Mouse (Mus musculus): ENCODE data around the gene Frmd4a. TPM values are rescaled to one million over a fixed set of nuclear protein-coding genes. Genes with fewer than 3 reads are reported as not detected.

Gene Frmd4a
- 39.5 and 42.6 TPM in 2 replicates for polyA plus RNA-seq (2015; fragmentation: Nextera tagmentation; extraction: Ambion mirVana)

DNA sequence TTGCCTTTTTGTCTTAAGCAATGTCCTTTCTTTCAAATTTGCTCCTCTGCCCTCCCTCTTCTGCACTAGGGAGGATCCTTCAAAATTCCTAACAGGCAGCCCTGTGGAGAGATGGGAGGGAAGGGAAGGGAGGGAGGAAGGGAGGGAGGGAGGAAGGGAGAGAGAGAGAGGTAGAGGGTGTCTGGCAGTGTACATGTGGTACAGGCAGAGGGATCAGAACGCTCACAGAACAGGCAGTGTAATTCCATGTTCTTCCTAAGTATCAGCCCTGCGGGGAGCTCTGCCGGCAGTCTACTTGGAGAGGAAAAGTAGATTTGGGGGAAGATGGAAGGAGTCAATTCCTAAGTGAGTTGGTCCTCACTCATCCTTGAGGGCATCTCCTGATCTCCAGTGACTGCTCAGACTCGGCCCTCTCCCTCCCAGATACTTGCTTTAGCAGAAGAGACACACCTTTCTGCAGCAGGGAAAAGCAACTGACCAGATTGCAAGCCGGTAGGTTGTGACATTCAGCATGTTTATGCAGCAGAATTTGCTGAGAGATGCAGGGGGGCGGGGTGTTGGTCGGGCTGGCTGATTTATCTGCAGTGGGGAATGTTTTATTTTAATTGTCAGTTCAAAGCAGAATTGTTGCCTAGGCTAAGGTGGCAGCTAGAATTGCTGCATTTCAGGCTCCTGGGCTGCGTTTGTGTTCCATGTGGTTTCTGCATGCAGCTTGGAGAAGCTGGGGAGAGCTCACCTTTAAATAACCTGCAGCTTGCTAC is at the start of gene Frmd4a:
Gene Frmd4a (plus strand): TSS at position 190 of the 761 bp plus-strand sequence.
- 60% methylated on average over 8 of the region's 8 CpGs for WGBS
- H3K9me3 ChIP-seq (replicated peaks): no peaks in the 10 kb centered on the region
- no peaks in the 10 kb centered on the region for H3K36me3 ChIP-seq (ENCODE audit: poor library complexity, severe bottlenecking)
- no peak within 1 kb of the TSS for H3K4me3 ChIP-seq
- no peak within 1 kb of the TSS for H3K27ac ChIP-seq
- 0 out of 2 replicates have a peak within 1 kb of the TSS, but pooled peaks have one; percentile 16 for H3K9ac ChIP-seq
- peak; percentile 53 for ATAC-seq
- peak within 1 kb of the TSS; percentile 38 for H3K4me2 ChIP-seq
- peaks cover 14% of the 10 kb centered on the region for H3K4me1 ChIP-seq
- H3K27me3 ChIP-seq: no peaks in the 10 kb centered on the region

DNA sequence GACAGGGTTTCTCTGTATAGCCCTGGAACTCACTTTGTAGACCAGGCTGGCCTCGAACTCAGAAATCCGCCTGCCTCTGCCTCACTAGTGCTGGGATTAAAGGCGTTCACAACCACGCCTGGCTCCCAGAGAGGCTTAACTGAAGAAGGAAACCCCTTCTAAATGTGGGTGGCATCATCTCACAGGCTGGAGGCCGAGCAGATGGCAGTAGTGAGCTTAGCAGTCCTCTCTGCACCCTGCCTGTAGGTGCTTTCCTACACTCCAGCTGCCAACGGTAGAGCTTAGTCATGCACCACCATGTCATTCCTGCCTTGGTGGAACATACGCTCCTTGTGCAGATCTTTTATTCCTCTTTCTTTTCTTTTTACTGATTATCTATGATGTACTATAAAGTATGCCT is 28.6 kb upstream of the Frmd4a start:
- Histone ChIP-seq H3K9me3 (replicated peaks) (no peaks in the 10 kb centered on the region), H3K4me1 (no peaks in the 10 kb centered on the region), H3K9ac (no peak overlapping the region), H3K27ac (no peak overlapping the region), H3K4me3 (no peak overlapping the region), H3K36me3 (ENCODE audit: poor library complexity, severe bottlenecking) (no peaks in the 10 kb centered on the region), H3K4me2 (no peak overlapping the region), H3K27me3 (no peaks in the 10 kb centered on the region)
- no peak for ATAC-seq
- 88% methylated on average over 7 of the region's 7 CpGs for whole genome bisulfite sequencing

GRCm38 (mm10) chr2:3990431-3990830 is 27.1 kb upstream of the Frmd4a start:
- H3K4me1 ChIP-seq: no peaks in the 10 kb centered on the region
- H3K36me3 ChIP-seq (ENCODE audit: poor library complexity, severe bottlenecking): no peaks in the 10 kb centered on the region
- H3K9ac ChIP-seq: no peak overlapping the region
- H3K9me3 ChIP-seq (replicated peaks): no peaks in the 10 kb centered on the region
- no peak for ATAC-seq
- H3K4me3 ChIP-seq: no peak overlapping the region
- H3K27ac ChIP-seq: no peak overlapping the region
- no peaks in the 10 kb centered on the region for H3K27me3 ChIP-seq
- WGBS: 86% methylated on average over 1 of the region's 1 CpGs
- no peak overlapping the region for H3K4me2 ChIP-seq

- no peak overlapping the region for H3K27ac ChIP-seq
- no peak overlapping the region for H3K4me3 ChIP-seq
- H3K9me3 ChIP-seq (replicated peaks): no peaks in the 10 kb centered on the region
- 50% methylated on average over 11 of the region's 11 CpGs for WGBS
- peak overlapping the region; percentile 38 for H3K4me2 ChIP-seq
- ATAC-seq: 0 out of 2 replicates have a peak, but pooled peaks have one; percentile 51
- H3K9ac ChIP-seq: 0 out of 2 replicates have a peak overlapping the region, but pooled peaks have one; percentile 16
- H3K36me3 ChIP-seq (ENCODE audit: poor library complexity, severe bottlenecking): no peaks in the 10 kb centered on the region
- H3K27me3 ChIP-seq: no peaks in the 10 kb centered on the region
- peaks cover 14% of the 10 kb centered on the region for H3K4me1 ChIP-seq
These were observed 937 bp downstream of the Frmd4a start for GRCm38 (mm10) chr2:4018431-4018876.

- ATAC-seq: no peak
These were observed 1.4 kb downstream of the Frmd4a start for GRCm38 (mm10) chr2:4018909-4019308.

DNA sequence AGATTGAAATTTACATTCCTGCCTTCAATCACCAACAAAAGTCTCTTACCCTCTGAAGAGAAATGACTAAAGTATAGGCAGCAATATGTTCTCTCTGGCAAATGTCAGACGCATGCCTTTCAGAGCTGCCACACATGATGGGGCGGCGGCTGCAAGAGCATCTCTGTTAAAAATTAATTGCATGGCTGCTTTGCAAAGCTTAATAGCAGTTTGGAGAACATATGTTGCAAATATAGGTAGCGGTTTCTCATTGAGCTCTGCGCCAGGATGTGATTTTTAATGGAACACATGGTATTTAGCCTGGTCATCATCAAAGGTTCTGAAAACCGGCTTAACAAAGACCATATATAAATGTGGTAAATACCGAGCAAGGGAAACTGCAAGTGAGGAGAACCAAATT is 7.4 kb downstream of the Frmd4a start:
- H3K4me2 ChIP-seq: no peak overlapping the region
- ATAC-seq: peak; percentile 59; the same call in 1 of the 2 replicates
- H3K27ac ChIP-seq: peak overlapping the region; percentile 26; the same call in 1 of the 2 replicates
- no peaks in the 10 kb centered on the region for H3K9me3 ChIP-seq (replicated peaks)
- no peaks in the 10 kb centered on the region for H3K36me3 ChIP-seq (ENCODE audit: poor library complexity, severe bottlenecking)
- H3K27me3 ChIP-seq: no peaks in the 10 kb centered on the region
- H3K4me3 ChIP-seq: no peak overlapping the region
- no peak overlapping the region for H3K9ac ChIP-seq
- 81% methylated on average over 7 of the region's 7 CpGs for WGBS
- H3K4me1 ChIP-seq: no peaks in the 10 kb centered on the region

More at GRCm38 (mm10) chr2:4018909-4019308, 1.4 kb downstream of the Frmd4a start:
- H3K4me2 ChIP-seq: peak overlapping the region; percentile 38; the same call in 1 of the 2 replicates
- peaks cover 14% of the 10 kb centered on the region for H3K4me1 ChIP-seq
- no peak overlapping the region for H3K9ac ChIP-seq
- no peak overlapping the region for H3K4me3 ChIP-seq
- H3K27ac ChIP-seq: no peak overlapping the region
- H3K27me3 ChIP-seq: no peaks in the 10 kb centered on the region
- WGBS: 72% methylated on average over 4 of the region's 4 CpGs
- no peaks in the 10 kb centered on the region for H3K9me3 ChIP-seq (replicated peaks)
- no peaks in the 10 kb centered on the region for H3K36me3 ChIP-seq (ENCODE audit: poor library complexity, severe bottlenecking)

- H3K27ac ChIP-seq: no peak overlapping the region
- H3K36me3 ChIP-seq (ENCODE audit: poor library complexity, severe bottlenecking): no peaks in the 10 kb centered on the region
- H3K4me2 ChIP-seq: no peak overlapping the region
- H3K4me1 ChIP-seq: no peaks in the 10 kb centered on the region
- no peaks in the 10 kb centered on the region for H3K27me3 ChIP-seq
- peaks cover 8% of the 10 kb centered on the region for H3K9me3 ChIP-seq (replicated peaks)
- H3K9ac ChIP-seq: no peak overlapping the region
- WGBS: 68% methylated on average over 4 of the region's 4 CpGs
- ATAC-seq: no peak
- H3K4me3 ChIP-seq: no peak overlapping the region
These were observed 11.7 kb downstream of the Frmd4a start for GRCm38 (mm10) chr2:4029031-4029747.

- Histone ChIP-seq H3K9me3 (replicated peaks) (peaks cover 4% of the 10 kb centered on the region), H3K4me2 (no peak overlapping the region), H3K4me1 (peaks cover 11% of the 10 kb centered on the region), H3K36me3 (ENCODE audit: poor library complexity, severe bottlenecking) (no peaks in the 10 kb centered on the region), H3K27me3 (no peaks in the 10 kb centered on the region), H3K9ac (no peak overlapping the region), H3K27ac (no peak overlapping the region; the same call in 1 of the 2 replicates), H3K4me3 (no peak overlapping the region)
- ATAC-seq: peak; percentile 41; the same call in 1 of the 2 replicates
- 75% methylated on average over 4 of the region's 4 CpGs for WGBS
These were observed 18.7 kb downstream of the Frmd4a start for GRCm38 (mm10) chr2:4036153-4036589.

DNA sequence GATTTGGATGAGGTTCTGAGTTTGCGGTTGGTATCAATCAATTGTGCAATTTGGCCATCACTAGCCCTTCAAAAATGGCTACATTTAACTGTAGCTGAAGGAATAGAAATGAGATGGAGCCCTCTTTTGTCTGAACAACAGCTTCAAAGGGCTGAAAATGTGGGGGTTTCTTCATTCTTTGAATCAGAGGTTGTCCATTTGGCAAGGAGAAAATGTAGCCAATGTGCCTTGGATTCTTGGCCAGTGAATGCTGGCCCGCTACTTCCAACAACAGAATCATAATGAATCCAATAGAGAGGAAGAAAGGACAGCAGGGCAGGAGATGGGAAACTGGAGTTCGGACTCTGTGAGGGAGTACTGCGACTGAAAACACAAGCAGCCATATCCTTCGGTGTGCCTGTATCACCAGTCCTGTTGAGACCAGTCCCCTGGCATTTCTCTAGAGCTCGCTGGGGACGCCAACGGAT is 19.2 kb downstream of the Frmd4a start:
- H3K27ac ChIP-seq: no peak overlapping the region
- 73% methylated on average over 8 of the region's 8 CpGs for WGBS

GRCm38 (mm10) chr2:4042009-4042408 is 24.5 kb downstream of the Frmd4a start:
- 2% methylated on average over 3 of the region's 3 CpGs for WGBS
- no peak overlapping the region for H3K27ac ChIP-seq
- H3K9ac ChIP-seq: no peak overlapping the region
- H3K4me1 ChIP-seq: peaks cover 19% of the 10 kb centered on the region
- H3K9me3 ChIP-seq (replicated peaks): no peaks in the 10 kb centered on the region
- H3K4me2 ChIP-seq: no peak overlapping the region
- no peaks in the 10 kb centered on the region for H3K36me3 ChIP-seq (ENCODE audit: poor library complexity, severe bottlenecking)
- no peaks in the 10 kb centered on the region for H3K27me3 ChIP-seq
- H3K4me3 ChIP-seq: no peak overlapping the region
- ATAC-seq: peak; percentile 93

More for the DNA sequence above, 19.2 kb downstream of the Frmd4a start:
- Histone ChIP-seq H3K9me3 (replicated peaks) (no peaks in the 10 kb centered on the region), H3K36me3 (ENCODE audit: poor library complexity, severe bottlenecking) (no peaks in the 10 kb centered on the region), H3K9ac (no peak overlapping the region), H3K4me3 (no peak overlapping the region), H3K4me2 (no peak overlapping the region), H3K4me1 (peaks cover 16% of the 10 kb centered on the region), H3K27me3 (no peaks in the 10 kb centered on the region)
- peak; percentile 68; the same call in 1 of the 2 replicates for ATAC-seq

DNA sequence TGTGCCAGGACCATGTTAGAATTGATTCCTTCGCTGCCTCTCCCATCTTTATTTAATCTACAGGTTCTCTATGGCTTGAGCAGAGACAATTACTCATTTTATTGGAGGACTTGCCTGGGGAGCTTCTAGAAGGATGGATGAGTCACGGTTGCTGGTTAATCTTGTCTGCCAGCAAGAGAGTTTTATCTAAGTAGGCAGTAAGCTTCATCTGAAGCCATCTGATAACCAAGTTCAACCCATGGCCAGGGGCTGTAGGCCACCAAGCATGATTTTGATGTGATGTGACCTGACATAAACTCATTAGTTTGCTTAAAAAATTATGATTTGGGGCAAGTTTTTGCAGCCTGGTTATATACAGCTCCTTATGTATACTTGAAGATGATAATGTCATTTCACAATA is 38.0 kb downstream of the Frmd4a start:
- ATAC-seq: no peak
- Histone ChIP-seq H3K27me3 (no peaks in the 10 kb centered on the region), H3K36me3 (ENCODE audit: poor library complexity, severe bottlenecking) (no peaks in the 10 kb centered on the region), H3K4me3 (no peak overlapping the region), H3K9me3 (replicated peaks) (no peaks in the 10 kb centered on the region), H3K27ac (no peak overlapping the region), H3K4me2 (no peak overlapping the region), H3K9ac (no peak overlapping the region), H3K4me1 (peaks cover 2% of the 10 kb centered on the region; the same call in 1 of the 2 replicates)
- 81% methylated on average over 2 of the region's 2 CpGs for WGBS

- 22% methylated on average over 2 of the region's 2 CpGs for WGBS
- no peaks in the 10 kb centered on the region for H3K27me3 ChIP-seq
- no peak for ATAC-seq
- H3K9me3 ChIP-seq (replicated peaks): no peaks in the 10 kb centered on the region
- H3K9ac ChIP-seq: no peak overlapping the region
- H3K4me3 ChIP-seq: no peak overlapping the region
- H3K27ac ChIP-seq: no peak overlapping the region
- no peak overlapping the region for H3K4me2 ChIP-seq
- H3K4me1 ChIP-seq: peaks cover 6% of the 10 kb centered on the region; the same call in 1 of the 2 replicates
- no peaks in the 10 kb centered on the region for H3K36me3 ChIP-seq (ENCODE audit: poor library complexity, severe bottlenecking)
These were observed 43.2 kb downstream of the Frmd4a start for GRCm38 (mm10) chr2:4060675-4061074.

Data from forebrain, embryonic 13.5 days (tissue).